Mouse (Mus musculus) olfactory bulb, adult 2 months (tissue): ENCODE results near the gene Pacsin1. TPM values are rescaled to one million over a fixed set of nuclear protein-coding genes. Genes with fewer than 3 reads are reported as not detected.
"Not testable (repeated sequence)": the region's sequence is repeated elsewhere in the genome, so short reads cannot be mapped to it uniquely, and the experiment has no call there.

Experiments used
- H3K27ac ChIP-seq: fragments of 200-500 bp; 2 replicates; pipeline ENCODE4 v1.5.1; 2012; ENCODE audit warnings: low read depth, low read length; ENCODE audit not compliant: insufficient read depth
- H3K4me1 ChIP-seq: fragments of 200-500 bp; 2 replicates; pipeline ENCODE4 v1.6.1; 2012; ENCODE audit warnings: low read length; ENCODE audit not compliant: control insufficient read depth, insufficient read depth
- H3K4me3 ChIP-seq: fragments of 200-500 bp; 2 replicates; pipeline ENCODE4 v1.5.1; 2012; ENCODE audit warnings: mild to moderate bottlenecking, low read depth, low read length, moderate library complexity; ENCODE audit not compliant: insufficient read depth
- CTCF ChIP-seq: fragments of 200-500 bp; IDR thresholded peaks from 2 replicates; pipeline ENCODE4 v1.5.1; 2012; ENCODE audit warnings: low read depth, mild to moderate bottlenecking, low read length, moderate library complexity; ENCODE audit not compliant: insufficient read depth
- POLR2A ChIP-seq: fragments of 200-500 bp; IDR thresholded peaks from 2 replicates; pipeline ENCODE4 v1.6.1; 2012; ENCODE audit warnings: mild to moderate bottlenecking, low read depth, low read length, moderate library complexity; ENCODE audit not compliant: insufficient read depth
- WGBS: fragments of 180-500 bp; shearing (Covaris S2); methylation state at CpG from one replicate; pipeline ENCODE4 v1.1.7; 2018; 5-methylcytosine and 5-hydroxymethylcytosine counted together
- polyA plus RNA-seq: library from polyadenylated mRNA; stranded (reverse); fragments of >200 nt; gene quantifications from 2 replicates; pipeline ENCODE4 v1.2.4, GENCODE M21; 2012; ENCODE audit warnings: low replicate concordance; ENCODE audit not compliant: missing spikeins, insufficient read depth, insufficient read length

Pacsin1 gene
- polyA plus RNA-seq, 1 experiment: not detected

GRCm38 (mm10) chr17:27629249-27630020 lies 25.9 kb upstream of the Pacsin1 start:
- Histone ChIP-seq H3K4me3 (no peak overlapping the region), H3K27ac (no peak overlapping the region), H3K4me1 (peaks cover 9% of the 10 kb centered on the region; the same call in 1 of the 2 replicates)
- 66% methylated on average over 2 of the region's 2 CpGs for WGBS
- TF ChIP-seq CTCF: no peak
- no peak for TF ChIP-seq POLR2A

- peak within 1 kb of the TSS; percentile 56; the same call in 1 of the 2 replicates for H3K27ac ChIP-seq
- H3K4me3 ChIP-seq: peak within 1 kb of the TSS; percentile 82
- peaks cover 32% of the 10 kb centered on the region for H3K4me1 ChIP-seq
- TF ChIP-seq POLR2A (peak; percentile 94), CTCF (no peak)
- under 1% methylated on average over 71 of the region's 72 CpGs for WGBS
Measured at GRCm38 (mm10) chr17:27634871-27635574, 20.3 kb upstream of the Pacsin1 start, which contains the start of gene RPS10-NUDT3. Gene RPS10-NUDT3 (minus strand): TSS chr17:27635222.

GRCm38 (mm10) chr17:27635575-27635903 lies 19.8 kb upstream of the Pacsin1 start:
- H3K4me1 ChIP-seq: peaks cover 32% of the 10 kb centered on the region
- H3K27ac ChIP-seq: peak overlapping the region; percentile 56; the same call in 1 of the 2 replicates
- peak overlapping the region; percentile 64 for H3K4me3 ChIP-seq
- WGBS: 23% methylated on average over 9 of the region's 9 CpGs

GRCm38 (mm10) chr17:27636132-27637020 lies 18.9 kb upstream of the Pacsin1 start, which contains the start of gene Rps10:
Gene Rps10 (minus strand): TSS chr17:27636669.
- no peak for TF ChIP-seq CTCF
- no peak for TF ChIP-seq POLR2A
- peaks cover 32% of the 10 kb centered on the region for H3K4me1 ChIP-seq
- peak within 1 kb of the TSS; percentile 56; the same call in 1 of the 2 replicates for H3K27ac ChIP-seq
- 55% methylated on average over 18 of the region's 18 CpGs for WGBS
- peak within 1 kb of the TSS; percentile 64; the same call in 1 of the 2 replicates for H3K4me3 ChIP-seq

GRCm38 (mm10) chr17:27637333-27637732 lies 18.0 kb upstream of the Pacsin1 start:
- no peak for TF ChIP-seq POLR2A
- no peak for TF ChIP-seq CTCF
- Histone ChIP-seq H3K4me1 (peaks cover 34% of the 10 kb centered on the region), H3K4me3 (no peak overlapping the region), H3K27ac (no peak overlapping the region)
- 57% methylated on average over 9 of the region's 9 CpGs for WGBS

GRCm38 (mm10) chr17:27638921-27639332 lies 16.4 kb upstream of the Pacsin1 start:
- Histone ChIP-seq H3K27ac (0 out of 2 replicates have a peak overlapping the region, but pooled peaks have one; percentile 38), H3K4me1 (peaks cover 40% of the 10 kb centered on the region), H3K4me3 (no peak overlapping the region)
- TF ChIP-seq CTCF (peak; percentile 70; the same call in 1 of the 2 replicates), POLR2A (no peak)
- WGBS: 51% methylated on average over 20 of the region's 20 CpGs

- 87% methylated on average over 6 of the region's 6 CpGs for WGBS
- H3K27ac ChIP-seq, H3K4me3 ChIP-seq: not testable (repeated sequence)
- H3K4me1 ChIP-seq: peaks cover 38% of the 10 kb centered on the region
Measured at GRCm38 (mm10) chr17:27639851-27640250, 15.5 kb upstream of the Pacsin1 start.

GRCm38 (mm10) chr17:27642491-27643062 lies 12.7 kb upstream of the Pacsin1 start:
- 9% methylated on average over 12 of the region's 12 CpGs for WGBS
- Histone ChIP-seq H3K4me3 (no peak overlapping the region), H3K4me1 (peaks cover 25% of the 10 kb centered on the region), H3K27ac (peak overlapping the region; percentile 48)
- no peak for TF ChIP-seq CTCF
- TF ChIP-seq POLR2A: no peak

GRCm38 (mm10) chr17:27643101-27643500 lies 12.2 kb upstream of the Pacsin1 start:
- Histone ChIP-seq H3K27ac (peak overlapping the region; percentile 48), H3K4me1 (peaks cover 25% of the 10 kb centered on the region), H3K4me3 (no peak overlapping the region)
- no peak for TF ChIP-seq CTCF
- TF ChIP-seq POLR2A: no peak
- 39% methylated on average over 6 of the region's 6 CpGs for WGBS
